Mouse (Mus musculus) bone marrow, adult 2 months (tissue): ENCODE data around the gene Ccdc187.

Experiments used
- CTCF ChIP-seq: fragments of 200-500 bp; IDR thresholded peaks from 2 replicates; pipeline ENCODE4 v1.5.1; 2011; ENCODE audit warnings: low read length, control low read depth; ENCODE audit not compliant: control insufficient read depth, insufficient read depth
- POLR2A ChIP-seq: fragments of 200-500 bp; IDR thresholded peaks from 2 replicates; pipeline ENCODE4 v1.6.1; 2011; ENCODE audit warnings: low read depth, mild to moderate bottlenecking, control low read depth, low read length, borderline replicate concordance; ENCODE audit not compliant: control insufficient read depth

- no peak for TF ChIP-seq CTCF
- no peak for TF ChIP-seq POLR2A
These were observed 70.4 kb downstream of the Ccdc187 start for GRCm38 (mm10) chr2:26223961-26224360.
